ENCODE assay signal across 24 mouse cellular contexts in genomic region chr7:30581547-30581946, GRCm38 (mm10). TPM values are rescaled to one million over a fixed set of nuclear protein-coding genes. Genes with fewer than 3 reads are reported as not detected.
DNase-seq lines count a peak whose midpoint lies in the region; ATAC-seq and TF ChIP-seq lines count a peak whose summit lies in the region.
"Had no signal": no experiment of that assay in that cellular context is flagged by ENCODE, and none has a peak within 500 bp of the region (broad histone marks: within the 10 kb centered on the region; RNA-seq: fewer than 3 reads in every experiment).

No protein-coding gene starts in this region.

- H3K9me3 ChIP-seq in heart, embryonic 10.5 days = no peaks in the 10 kb centered on the region
- H3K9me3 ChIP-seq in kidney, postnatal 0 days (replicated peaks; ENCODE audit: low read length) = no peaks in the 10 kb centered on the region
- H3K9me3 ChIP-seq: embryonic facial prominence, embryonic 13.5 days; forebrain, embryonic 12.5 days; heart, embryonic 12.5 days; hindbrain, embryonic 10.5 days had no signal

- H3K27me3 ChIP-seq in heart, embryonic 10.5 days (ENCODE audit: insufficient read depth, poor library complexity, severe bottlenecking) = no peaks in the 10 kb centered on the region
- H3K27me3 ChIP-seq in kidney, postnatal 0 days (ENCODE audit: insufficient read depth, low read length) = no peaks in the 10 kb centered on the region
- H3K27me3 ChIP-seq: embryonic facial prominence, embryonic 13.5 days; forebrain, embryonic 12.5 days; heart, embryonic 12.5 days had no signal

- ATAC-seq in kidney, postnatal 0 days (replicated peaks; ENCODE audit: low FRiP score, low read depth) = peak; percentile 61
- ATAC-seq: CD4-positive, CD25-positive, alpha-beta regulatory T cell, adult 4 months; forebrain, embryonic 16.5 days; intestine, embryonic 16.5 days had no signal

- H3K4me2 ChIP-seq in kidney, postnatal 0 days (ENCODE audit: low read length) = no peak overlapping the region
- H3K4me2 ChIP-seq: embryonic facial prominence, embryonic 13.5 days; forebrain, embryonic 12.5 days; heart, embryonic 12.5 days; hindbrain, embryonic 14.5 days had no signal

- no peak for TF ChIP-seq POLR2A in lung, adult 2 months (IDR thresholded peaks at IDR 0.05; ENCODE audit: borderline replicate concordance, extremely low read depth, low read depth, low read length)

- H3K36me3 ChIP-seq in heart, embryonic 10.5 days = peaks cover 100% of the 10 kb centered on the region
- peaks cover 89% of the 10 kb centered on the region for H3K36me3 ChIP-seq in kidney, postnatal 0 days (ENCODE audit: insufficient read depth, low read length)

- no peak overlapping the region for H3K9ac ChIP-seq in kidney, postnatal 0 days (ENCODE audit: low read depth, low read length)
- H3K9ac ChIP-seq: embryonic facial prominence, embryonic 13.5 days; forebrain, embryonic 12.5 days; heart, embryonic 12.5 days; hindbrain, embryonic 14.5 days had no signal

- no peak overlapping the region for H3K4me3 ChIP-seq in heart, embryonic 10.5 days
- no peak overlapping the region for H3K4me3 ChIP-seq in kidney, postnatal 0 days (replicated peaks; ENCODE audit: low read depth, low read length)
- H3K4me3 ChIP-seq in lung, adult 2 months (replicated peaks; ENCODE audit: extremely low read depth, low read depth, low read length) = no peak overlapping the region
- H3K4me3 ChIP-seq: embryonic facial prominence, embryonic 13.5 days; forebrain, embryonic 12.5 days; heart, adult 2 months; heart, embryonic 12.5 days; hindbrain, embryonic 10.5 days had no signal

- H3K4me1 ChIP-seq in heart, embryonic 10.5 days = peaks cover under 1% of the 10 kb centered on the region
- no peaks in the 10 kb centered on the region for H3K4me1 ChIP-seq in kidney, postnatal 0 days (replicated peaks; ENCODE audit: insufficient read depth, low read length)
- H3K4me1 ChIP-seq in lung, adult 2 months (ENCODE audit: control insufficient read depth, insufficient read depth, low read length) = no peaks in the 10 kb centered on the region

- 94% methylated on average over 16 of the region's 16 CpGs for WGBS in heart, embryonic 10.5 days
- 85% methylated on average over 16 of the region's 16 CpGs for WGBS in kidney, postnatal 0 days
- 94% methylated on average over 16 of the region's 16 CpGs for WGBS in lung, adult 2 months

- no peak overlapping the region for H3K27ac ChIP-seq in heart, embryonic 10.5 days
- H3K27ac ChIP-seq in kidney, postnatal 0 days = no peak overlapping the region
- H3K27ac ChIP-seq: embryonic facial prominence, embryonic 13.5 days; forebrain, embryonic 12.5 days; heart, adult 2 months; hindbrain, embryonic 10.5 days; hindbrain, embryonic 14.5 days had no signal

- TF ChIP-seq CTCF in kidney, postnatal 0 days (IDR thresholded peaks at IDR 0.05; ENCODE audit: low read depth) = no peak
- no peak for TF ChIP-seq CTCF in lung, adult 2 months (IDR thresholded peaks at IDR 0.05; ENCODE audit: insufficient read depth, low read length)

- peak; percentile 11 for DNase-seq in adrenal gland, adult 8-10 months
- DNase-seq in adrenal gland, postnatal 25 days = no peak
- peak; percentile 87 for DNase-seq in heart, adult 11 months
- no peak for DNase-seq in heart, embryonic 10.5 days (ENCODE audit: low spot score)
- DNase-seq in kidney, postnatal 0 days (ENCODE audit: low spot score) = no peak
- no peak for DNase-seq in kidney, postnatal 14 days
- no peak for DNase-seq in lung, adult 2 months
- DNase-seq: adrenal gland, adult 2 months; B cell, adult 2 months; cerebellum, adult 18-20 months; cerebellum, postnatal 25 days; gastrocnemius, postnatal 10 days; heart, adult 2 months had no signal

RNA-seq across cellular contexts. Expression of gene Kmt2b, which starts 7.0 kb away (rescaled TPM):
- 10 to 100 TPM; 36.8 to 65.3 (median 57.0) TPM for total RNA-seq in adrenal gland, adult 8-10 months (2022)
- total RNA-seq in adrenal gland, postnatal 25 days (2021) = 60.7 and 73.7 TPM in 2 replicates
- polyA plus RNA-seq in heart, embryonic 10.5 days (2016; fragmentation: Nextera tagmentation; extraction: Ambion mirVana) = 5.6 and 8.3 TPM in 2 replicates
- 4.9 and 5.9 TPM in 2 replicates for polyA plus RNA-seq in kidney, postnatal 0 days (2015; fragmentation: Nextera tagmentation; extraction: Ambion mirVana)
- 49.9 and 58.6 TPM in 2 replicates for polyA plus RNA-seq in lung, adult 2 months (2012; rRNA removed)

RNA-seq across cellular contexts. Expression of gene Igflr1, which starts 16.3 kb away (rescaled TPM):
- total RNA-seq in adrenal gland, adult 8-10 months (2022) = 1 to 10 TPM; 2.1 to 7.9 (median 3.6) TPM
- total RNA-seq in adrenal gland, postnatal 25 days (2021) = 4.4 and 6.7 TPM in 2 replicates
- 2.6 and 4.1 TPM in 2 replicates for polyA plus RNA-seq in heart, embryonic 10.5 days (2016; fragmentation: Nextera tagmentation; extraction: Ambion mirVana)
- polyA plus RNA-seq in kidney, postnatal 0 days (2015; fragmentation: Nextera tagmentation; extraction: Ambion mirVana) = 2.4 and 2.5 TPM in 2 replicates
- polyA plus RNA-seq in lung, adult 2 months (2012; rRNA removed) = 9.6 and 12.0 TPM in 2 replicates

RNA-seq across cellular contexts. Expression of gene Zbtb32, which starts 17.2 kb away (rescaled TPM):
- 1 to 10 TPM in 1 of 4 experiments, under 1 TPM in 1, not detected in 2; 0.73 to 1.8 TPM for total RNA-seq in adrenal gland, adult 8-10 months (2022)
- 0.33 and 0.71 TPM in 2 replicates for total RNA-seq in adrenal gland, postnatal 25 days (2021)
- 0.19 and 0.27 TPM in 2 replicates for polyA plus RNA-seq in heart, embryonic 10.5 days (2016; fragmentation: Nextera tagmentation; extraction: Ambion mirVana)
- polyA plus RNA-seq in kidney, postnatal 0 days (2015; fragmentation: Nextera tagmentation; extraction: Ambion mirVana) = 0.92 and 1.6 TPM in 2 replicates
- polyA plus RNA-seq in lung, adult 2 months (2012; rRNA removed) = 5.1 and 5.7 TPM in 2 replicates
- total RNA-seq: gastrocnemius, postnatal 10 days; gastrocnemius, postnatal 4 days; heart, postnatal 25 days had no signal
- polyA plus RNA-seq: frontal cortex, adult 2 months had no signal

RNA-seq across cellular contexts. Expression of gene Psenen, which starts 18.1 kb away (rescaled TPM):
- 100 to 1,000 TPM; 146 to 179 (median 164) TPM for total RNA-seq in adrenal gland, adult 8-10 months (2022)
- total RNA-seq in adrenal gland, postnatal 25 days (2021) = 148 and 160 TPM in 2 replicates
- polyA plus RNA-seq in heart, embryonic 10.5 days (2016; fragmentation: Nextera tagmentation; extraction: Ambion mirVana) = 112 and 124 TPM in 2 replicates
- polyA plus RNA-seq in kidney, postnatal 0 days (2015; fragmentation: Nextera tagmentation; extraction: Ambion mirVana) = 190 TPM in 2 replicates
- 92.5 and 133 TPM in 2 replicates for polyA plus RNA-seq in lung, adult 2 months (2012; rRNA removed)

RNA-seq across cellular contexts. Expression of gene Gm49396, which starts 18.4 kb away (rescaled TPM):
- 10 to 100 TPM in 1 of 4 experiments, 1 to 10 TPM in 3; 2.9 to 11.3 (median 7.4) TPM for total RNA-seq in adrenal gland, adult 8-10 months (2022)
- 6.3 and 8.0 TPM in 2 replicates for total RNA-seq in adrenal gland, postnatal 25 days (2021)
- 9.9 and 12.3 TPM in 2 replicates for polyA plus RNA-seq in heart, embryonic 10.5 days (2016; fragmentation: Nextera tagmentation; extraction: Ambion mirVana)
- 5.0 and 7.7 TPM in 2 replicates for polyA plus RNA-seq in kidney, postnatal 0 days (2015; fragmentation: Nextera tagmentation; extraction: Ambion mirVana)
- 2.2 and 3.9 TPM in 2 replicates for polyA plus RNA-seq in lung, adult 2 months (2012; rRNA removed)

Comparison
In these comparisons a context has a peak if more than half of its experiments do, and no peak if none do; other contexts are left out.
1. DNase-seq: peak in adrenal gland, adult 8-10 months (single experiment) and heart, adult 11 months (single experiment); none in adrenal gland, postnatal 25 days (single experiment), heart, embryonic 10.5 days (single experiment), kidney, postnatal 0 days (single experiment), kidney, postnatal 14 days (single experiment) and lung, adult 2 months (single experiment).